Mouse (Mus musculus): ENCODE results near the gene Vax1. TPM values are rescaled to one million over a fixed set of nuclear protein-coding genes. Genes with fewer than 3 reads are reported as not detected.

Vax1 gene
- not detected in 2 replicates for polyA plus RNA-seq (2012; rRNA removed)

DNA sequence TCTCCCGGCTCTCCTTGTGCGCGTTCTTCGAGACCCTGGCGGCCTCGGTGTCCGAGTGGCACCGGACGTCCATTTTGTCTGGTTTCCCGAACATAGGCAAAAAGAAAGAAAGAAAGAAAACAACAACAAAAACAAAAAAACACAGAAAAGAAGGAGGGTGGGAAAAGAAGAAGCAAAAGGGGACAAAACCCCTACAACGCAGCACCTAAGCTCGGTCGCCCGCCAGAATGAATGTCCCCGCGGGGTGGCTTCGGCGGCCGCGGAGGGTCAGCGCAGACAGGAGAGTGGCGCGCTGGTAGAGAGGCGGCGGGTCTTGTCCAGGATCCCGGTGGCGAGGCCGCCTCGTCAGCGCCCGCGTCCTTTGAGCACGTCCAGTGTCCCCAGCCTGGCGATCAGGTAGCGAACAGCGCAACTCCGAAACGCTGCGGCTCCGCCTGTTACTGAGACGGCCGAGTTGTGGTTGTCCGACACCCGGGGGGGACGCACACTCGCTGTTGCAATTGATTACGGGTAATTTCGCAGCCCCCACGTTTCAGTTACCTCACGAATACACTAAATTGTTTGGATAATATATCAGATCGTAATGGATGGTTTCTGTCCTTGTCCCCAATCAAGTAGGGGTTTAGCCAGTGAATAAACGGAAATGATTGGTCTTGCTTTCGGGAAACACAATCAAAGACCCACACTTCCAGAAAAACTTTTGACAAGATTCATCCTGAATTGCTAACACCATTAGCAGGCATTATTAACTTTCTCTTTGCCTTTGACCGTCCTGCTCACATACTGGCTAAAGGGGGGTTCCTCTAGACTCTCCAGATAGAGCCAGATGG is at the start of gene Vax1:
Gene Vax1, minus strand, starts transcription at position 121 of the 830 bp plus-strand sequence.
- Histone ChIP-seq H3K4me1 (ENCODE audit: control insufficient read depth, insufficient read depth, low read length) (peaks cover 12% of the 10 kb centered on the region), H3K4me3 (replicated peaks; ENCODE audit: extremely low read depth, low read depth, low read length) (no peak within 1 kb of the TSS)
- 2% methylated on average over 54 of the region's 54 CpGs for WGBS
- no peak for DNase-seq
- TF ChIP-seq CTCF (IDR thresholded peaks at IDR 0.05; ENCODE audit: insufficient read depth, low read length) (no peak), POLR2A (IDR thresholded peaks at IDR 0.05; ENCODE audit: borderline replicate concordance, extremely low read depth, low read depth, low read length) (no peak)

DNA sequence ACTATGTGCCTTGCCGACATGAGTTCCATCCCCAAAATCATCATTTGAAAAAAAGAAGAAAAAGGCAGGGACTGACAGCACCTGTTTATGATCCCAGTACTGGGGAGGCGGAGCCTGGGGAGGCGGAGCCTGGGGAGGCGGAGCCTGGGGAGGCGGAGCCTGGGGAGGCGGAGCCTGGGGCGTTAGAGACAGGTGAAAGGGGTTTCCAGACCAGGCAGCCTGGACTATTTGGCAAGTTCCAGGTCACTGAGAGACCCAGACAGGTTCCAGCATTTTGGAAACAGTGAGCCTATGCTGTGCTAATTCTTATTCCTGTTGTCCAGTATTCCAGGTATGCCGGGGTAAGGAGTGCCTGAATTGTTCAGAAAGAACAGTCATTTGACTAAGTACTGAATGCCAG is 49.1 kb upstream of the Vax1 start, which contains the start of gene Kcnk18:
Gene Kcnk18, plus strand, starts transcription at position 224 of the 400 bp plus-strand sequence.
- 76% methylated on average over 8 of the region's 8 CpGs for WGBS
- TF ChIP-seq POLR2A (IDR thresholded peaks at IDR 0.05; ENCODE audit: borderline replicate concordance, extremely low read depth, low read depth, low read length): no peak
- TF ChIP-seq CTCF (IDR thresholded peaks at IDR 0.05; ENCODE audit: insufficient read depth, low read length): no peak
- Histone ChIP-seq H3K4me1 (ENCODE audit: control insufficient read depth, insufficient read depth, low read length) (no peaks in the 10 kb centered on the region), H3K4me3 (replicated peaks; ENCODE audit: extremely low read depth, low read depth, low read length) (no peak within 1 kb of the TSS)
- no peak for DNase-seq

DNA sequence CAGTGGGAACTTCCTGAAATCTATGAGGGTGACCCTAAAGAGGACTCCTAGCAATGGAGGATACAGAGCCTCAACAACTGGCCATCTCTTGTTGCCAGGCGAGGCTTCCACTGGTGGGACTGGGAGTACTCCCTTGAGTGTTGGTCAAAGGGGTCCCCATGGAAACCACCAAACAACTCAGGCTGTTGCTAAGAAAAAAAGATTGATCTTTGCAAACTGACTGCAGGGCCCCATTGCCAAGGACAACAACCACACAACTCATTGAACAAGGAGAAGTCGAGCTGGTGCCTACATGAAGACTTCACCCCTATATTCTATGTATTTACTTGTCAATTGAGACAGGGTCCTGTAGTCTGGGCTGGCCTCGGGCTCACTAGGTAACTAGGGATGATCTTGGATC is 47.0 kb upstream of the Vax1 start:
- no peak overlapping the region for H3K4me3 ChIP-seq (replicated peaks; ENCODE audit: extremely low read depth, low read depth, low read length)
- TF ChIP-seq POLR2A (IDR thresholded peaks at IDR 0.05; ENCODE audit: borderline replicate concordance, extremely low read depth, low read depth, low read length): no peak
- TF ChIP-seq CTCF (IDR thresholded peaks at IDR 0.05; ENCODE audit: insufficient read depth, low read length): no peak
- 70% methylated on average over 3 of the region's 3 CpGs for WGBS
- no peaks in the 10 kb centered on the region for H3K4me1 ChIP-seq (ENCODE audit: control insufficient read depth, insufficient read depth, low read length)
- no peak for DNase-seq

DNA sequence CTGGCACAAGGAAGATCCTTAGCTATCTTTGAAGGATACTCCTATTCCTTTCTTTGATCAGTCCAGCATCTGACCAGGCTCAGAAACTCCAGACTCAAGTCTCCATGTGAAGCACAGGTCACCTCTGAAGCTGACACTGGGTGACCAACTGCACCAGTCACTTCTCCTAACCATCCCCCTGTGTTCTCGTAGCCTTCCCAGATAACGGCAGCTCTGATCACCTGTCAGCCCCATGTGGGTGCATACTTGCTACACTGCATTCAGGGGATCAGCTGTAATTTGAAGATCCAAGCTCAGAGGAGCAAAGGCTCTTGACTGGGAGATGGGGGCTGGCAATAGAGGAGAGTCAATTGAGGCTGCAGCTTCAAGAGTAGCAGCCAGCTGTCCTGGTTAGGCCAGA is 39.1 kb upstream of the Vax1 start:
- 66% methylated on average over 2 of the region's 2 CpGs for WGBS
- TF ChIP-seq CTCF (IDR thresholded peaks at IDR 0.05; ENCODE audit: insufficient read depth, low read length) (no peak), POLR2A (IDR thresholded peaks at IDR 0.05; ENCODE audit: borderline replicate concordance, extremely low read depth, low read depth, low read length) (no peak)
- no peak overlapping the region for H3K4me3 ChIP-seq (replicated peaks; ENCODE audit: extremely low read depth, low read depth, low read length)

DNA sequence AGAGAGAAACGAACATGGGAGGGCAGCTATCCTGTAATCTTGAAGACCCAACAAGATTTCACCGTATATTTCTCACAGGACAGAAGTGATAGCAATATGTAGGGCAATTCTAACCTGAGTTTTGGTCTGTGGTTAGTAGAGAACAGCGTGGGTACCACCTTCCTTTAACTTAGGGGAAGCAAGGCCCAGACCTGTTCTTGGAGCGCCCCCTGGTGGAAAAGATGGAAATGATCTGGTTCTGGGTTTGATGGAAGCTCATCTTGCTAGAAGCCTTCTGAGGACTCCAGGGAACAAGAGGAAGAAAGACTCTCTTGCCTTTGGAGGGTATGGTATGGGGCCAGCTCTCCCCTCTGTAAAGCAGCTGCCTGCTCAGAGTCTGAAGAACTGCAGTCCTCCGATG is 38.6 kb upstream of the Vax1 start:
- WGBS: 31% methylated on average over 5 of the region's 5 CpGs
- peak; percentile 43 for DNase-seq
- Histone ChIP-seq H3K4me1 (ENCODE audit: control insufficient read depth, insufficient read depth, low read length) (no peaks in the 10 kb centered on the region), H3K4me3 (replicated peaks; ENCODE audit: extremely low read depth, low read depth, low read length) (no peak overlapping the region)
- TF ChIP-seq CTCF (IDR thresholded peaks at IDR 0.05; ENCODE audit: insufficient read depth, low read length): peak; percentile 57
- no peak for TF ChIP-seq POLR2A (IDR thresholded peaks at IDR 0.05; ENCODE audit: borderline replicate concordance, extremely low read depth, low read depth, low read length)

More for the DNA sequence above, 39.1 kb upstream of the Vax1 start:
- no peak for DNase-seq
- no peaks in the 10 kb centered on the region for H3K4me1 ChIP-seq (ENCODE audit: control insufficient read depth, insufficient read depth, low read length)

DNA sequence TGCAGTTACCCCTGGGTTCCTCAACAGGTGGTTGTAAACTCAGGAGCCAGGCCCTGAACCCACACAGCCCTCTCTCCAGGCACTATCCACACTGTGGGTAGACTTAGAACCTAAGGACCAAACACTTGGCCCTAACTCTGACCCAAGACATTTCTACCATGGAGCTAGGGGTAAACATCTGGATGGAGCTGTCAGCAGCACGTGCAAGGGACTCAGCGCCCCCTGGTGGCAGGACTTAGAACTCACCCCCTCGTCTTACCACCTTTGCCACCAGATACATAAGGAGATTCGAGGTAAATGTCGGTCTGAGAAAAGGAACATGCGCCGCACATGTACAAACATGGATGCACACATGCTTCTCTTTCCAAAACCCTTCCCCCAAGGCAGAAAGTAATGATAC is 28.3 kb upstream of the Vax1 start:
- H3K4me1 ChIP-seq (ENCODE audit: control insufficient read depth, insufficient read depth, low read length): 0 out of 2 replicates have a peak, but pooled peaks cover 2% of the 10 kb centered on the region
- peak; percentile 64 for DNase-seq
- WGBS: 35% methylated on average over 7 of the region's 7 CpGs
- no peak overlapping the region for H3K4me3 ChIP-seq (replicated peaks; ENCODE audit: extremely low read depth, low read depth, low read length)
- TF ChIP-seq CTCF (IDR thresholded peaks at IDR 0.05; ENCODE audit: insufficient read depth, low read length) (peak; percentile 87), POLR2A (IDR thresholded peaks at IDR 0.05; ENCODE audit: borderline replicate concordance, extremely low read depth, low read depth, low read length) (no peak)

DNA sequence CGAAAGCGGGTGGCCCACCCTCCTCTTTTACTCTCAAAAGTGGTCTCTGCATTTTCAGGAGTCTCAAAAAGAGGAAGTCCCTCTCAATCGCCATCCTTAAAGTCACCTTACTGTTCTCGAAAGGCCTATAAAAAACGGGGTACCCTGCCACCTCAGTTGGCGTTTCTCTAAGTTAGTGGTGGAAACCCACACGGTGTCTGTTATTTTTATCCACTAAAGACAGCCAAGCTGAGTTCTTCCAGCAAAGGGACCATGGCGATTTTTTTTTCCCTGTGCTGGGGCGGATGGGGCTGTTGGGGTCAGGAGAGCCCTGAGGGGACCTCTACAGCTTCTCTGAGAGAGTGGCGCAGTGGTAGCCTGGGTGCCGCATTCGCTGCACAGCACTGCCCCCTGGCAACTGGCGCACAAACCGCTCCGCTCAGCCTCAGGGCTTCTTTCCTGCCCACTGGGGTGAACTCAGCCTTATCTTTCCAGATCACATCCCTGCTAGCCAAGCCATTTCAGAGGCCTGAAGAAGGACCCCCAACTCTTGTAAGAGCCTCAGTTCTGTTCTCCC is 26.3 kb upstream of the Vax1 start:
- WGBS: 7% methylated on average over 15 of the region's 15 CpGs
- TF ChIP-seq POLR2A (IDR thresholded peaks at IDR 0.05; ENCODE audit: borderline replicate concordance, extremely low read depth, low read depth, low read length): no peak
- peak; percentile 51 for TF ChIP-seq CTCF (IDR thresholded peaks at IDR 0.05; ENCODE audit: insufficient read depth, low read length)
- H3K4me3 ChIP-seq (replicated peaks; ENCODE audit: extremely low read depth, low read depth, low read length): no peak overlapping the region

DNA sequence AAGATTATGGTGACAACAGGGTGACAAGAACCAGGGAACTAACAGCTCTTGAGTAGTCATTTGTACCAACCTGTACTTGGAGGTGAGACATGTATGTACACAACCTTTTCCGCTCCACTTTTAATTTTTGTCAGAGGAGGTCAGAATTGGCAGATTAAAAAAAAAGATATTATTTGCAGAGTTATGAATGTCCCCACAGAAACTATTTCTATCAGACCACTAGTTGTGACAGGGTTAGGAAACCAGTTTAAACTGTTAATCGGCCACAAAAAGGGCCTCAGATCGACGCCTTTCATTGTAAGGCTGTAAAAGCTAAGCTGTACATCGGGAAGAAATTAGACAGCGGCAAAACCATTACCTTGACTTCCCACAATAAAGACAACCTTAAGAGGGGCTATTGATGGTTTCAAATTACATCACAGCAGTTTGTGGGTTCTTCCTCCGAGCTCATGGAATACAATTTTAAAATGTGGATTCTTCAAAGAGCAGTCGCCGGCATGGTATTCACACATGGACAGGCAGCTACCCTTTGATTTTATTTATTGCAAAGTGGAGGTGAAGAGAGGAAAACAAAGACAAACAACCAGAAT is 25.4 kb upstream of the Vax1 start:
- DNase-seq: no peak
- no peak for TF ChIP-seq POLR2A (IDR thresholded peaks at IDR 0.05; ENCODE audit: borderline replicate concordance, extremely low read depth, low read depth, low read length)
- no peak for TF ChIP-seq CTCF (IDR thresholded peaks at IDR 0.05; ENCODE audit: insufficient read depth, low read length)
- H3K4me1 ChIP-seq (ENCODE audit: control insufficient read depth, insufficient read depth, low read length): 0 out of 2 replicates have a peak, but pooled peaks cover 2% of the 10 kb centered on the region
- WGBS: 15% methylated on average over 9 of the region's 9 CpGs
- H3K4me3 ChIP-seq (replicated peaks; ENCODE audit: extremely low read depth, low read depth, low read length): no peak overlapping the region

More for the DNA sequence above, 26.3 kb upstream of the Vax1 start:
- H3K4me1 ChIP-seq (ENCODE audit: control insufficient read depth, insufficient read depth, low read length): 0 out of 2 replicates have a peak, but pooled peaks cover 2% of the 10 kb centered on the region
- DNase-seq: peak; percentile 34

DNA sequence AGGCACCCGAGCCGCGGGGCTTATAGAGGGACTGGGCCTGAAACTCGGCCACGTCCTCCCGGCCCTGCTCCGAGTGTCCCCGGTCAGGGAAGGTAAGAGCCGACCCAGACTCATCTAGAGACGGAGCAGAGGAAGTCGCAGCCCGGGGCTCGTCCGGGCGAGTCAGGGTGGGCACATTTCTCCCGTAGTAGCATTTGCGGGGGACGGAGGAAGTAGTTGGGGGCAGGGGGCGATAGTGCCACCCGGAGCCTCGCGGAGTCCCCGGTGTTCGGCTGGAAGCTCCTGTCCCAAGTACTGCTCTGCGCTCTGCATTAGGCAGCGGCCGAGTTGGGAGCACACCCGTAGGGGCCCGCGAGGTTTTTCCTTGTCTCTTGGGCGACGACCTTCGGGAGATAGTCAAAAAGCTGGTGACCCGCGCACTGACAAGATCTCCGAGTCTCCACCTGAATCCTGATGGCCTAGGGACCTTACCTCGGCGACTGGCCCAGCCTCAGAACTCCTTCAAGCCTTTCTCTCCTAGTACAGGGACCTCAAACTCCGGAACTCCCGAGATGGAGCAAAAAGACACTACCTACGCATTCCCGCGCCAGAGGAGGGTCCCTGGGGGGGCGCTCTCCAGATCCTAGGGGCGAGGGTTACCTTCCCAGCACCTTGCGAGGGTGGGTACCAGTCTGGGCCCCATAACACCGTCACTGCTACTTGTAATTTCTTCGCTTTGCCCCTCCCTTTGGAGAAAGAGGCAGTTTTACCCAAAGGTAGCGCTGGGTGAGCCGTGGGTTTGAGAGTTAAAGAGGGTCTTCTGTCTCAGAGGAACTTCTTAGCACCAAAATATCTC is 24.3 kb upstream of the Vax1 start:
- TF ChIP-seq CTCF (IDR thresholded peaks at IDR 0.05; ENCODE audit: insufficient read depth, low read length) (no peak), POLR2A (IDR thresholded peaks at IDR 0.05; ENCODE audit: borderline replicate concordance, extremely low read depth, low read depth, low read length) (no peak)
- peak; percentile 17 for DNase-seq
- Histone ChIP-seq H3K4me3 (replicated peaks; ENCODE audit: extremely low read depth, low read depth, low read length) (no peak overlapping the region), H3K4me1 (ENCODE audit: control insufficient read depth, insufficient read depth, low read length) (0 out of 2 replicates have a peak, but pooled peaks cover 2% of the 10 kb centered on the region)
- 4% methylated on average over 50 of the region's 50 CpGs for WGBS

All from lung, adult 2 months (tissue).